ENCODE assay signal across 15 mouse cellular contexts in the genomic region with DNA sequence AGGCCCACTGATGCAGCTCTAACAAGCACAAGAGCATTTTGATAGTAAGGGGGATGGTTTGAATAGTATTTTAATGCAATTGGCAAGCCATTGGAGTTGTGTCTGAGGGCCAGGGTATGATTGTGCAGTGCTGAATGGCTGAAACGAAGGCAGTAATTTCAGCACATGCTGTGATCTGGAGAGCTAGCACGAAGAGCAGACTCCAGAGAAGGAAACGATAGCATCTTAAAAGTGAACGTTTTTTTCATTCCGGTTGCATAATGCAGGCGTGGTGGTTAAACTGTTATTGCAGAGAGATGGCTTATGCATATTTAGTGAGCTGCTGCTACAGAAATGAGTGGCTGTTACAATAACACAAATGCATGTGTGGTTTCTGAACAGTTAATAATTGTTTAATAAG. TPM values are rescaled to one million over a fixed set of nuclear protein-coding genes. Genes with fewer than 3 reads are reported as not detected.
DNase-seq lines count a peak whose midpoint lies in the region; ATAC-seq and TF ChIP-seq lines count a peak whose summit lies in the region.
"Had no signal": no experiment of that assay in that cellular context is flagged by ENCODE, and none has a peak within 500 bp of the region (broad histone marks: within the 10 kb centered on the region; RNA-seq: fewer than 3 reads in every experiment).

No protein-coding gene starts in this region.

- peak; percentile 3 to 36 for DNase-seq in frontal cortex, adult 2 months (ENCODE audit: extremely low spot score in 1 of 2, low spot score in 1 of 2)
- no peak for DNase-seq in frontal cortex, postnatal 10 days (ENCODE audit: low spot score in 2 of 2)
- peak; percentile 53 for DNase-seq in midbrain, embryonic 14.5 days
- no peak for DNase-seq in midbrain, embryonic 11.5 days (ENCODE audit: low spot score, missing footprints)
- DNase-seq in forebrain, postnatal 0 days: peak; percentile 44
- DNase-seq in telencephalon, adult 2 months (ENCODE audit: low read depth, low spot score): peak; percentile 45
- no peak for DNase-seq in lung, adult 18-20 months
- DNase-seq: adrenal gland, adult 8-10 months; cerebellum, postnatal 14 days; lung, adult 2 months; thymus, postnatal 4 days had no signal

- peaks cover 14% of the 10 kb centered on the region; the same call in 1 of the 2 replicates for H3K4me1 ChIP-seq in midbrain, embryonic 14.5 days (ENCODE audit: control insufficient read depth, insufficient read depth, low read length)
- no peaks in the 10 kb centered on the region for H3K4me1 ChIP-seq in midbrain, embryonic 11.5 days (ENCODE audit: control insufficient read depth, insufficient read depth, low read length)
- H3K4me1 ChIP-seq in forebrain, postnatal 0 days (ENCODE audit: insufficient read depth): 0 out of 2 replicates have a peak, but pooled peaks cover 4% of the 10 kb centered on the region
- H3K4me1 ChIP-seq in kidney, embryonic 15.5 days: no peaks in the 10 kb centered on the region
- H3K4me1 ChIP-seq: limb, embryonic 15.5 days had no signal

- WGBS in midbrain, embryonic 14.5 days: 40% methylated on average over 6 of the region's 6 CpGs
- WGBS in midbrain, embryonic 11.5 days: 91% methylated on average over 6 of the region's 6 CpGs
- 15% methylated on average over 6 of the region's 6 CpGs for WGBS in forebrain, postnatal 0 days
- WGBS in kidney, embryonic 15.5 days: 66% methylated on average over 6 of the region's 6 CpGs

- ATAC-seq in midbrain, embryonic 14.5 days (ENCODE audit: low FRiP score, low TSS enrichment): no peak; the same call in 1 of the 2 replicates
- no peak for ATAC-seq in midbrain, embryonic 11.5 days (ENCODE audit: low FRiP score)
- peak; percentile 73 for ATAC-seq in forebrain, postnatal 0 days
- ATAC-seq in kidney, embryonic 15.5 days (replicated peaks; ENCODE audit: low FRiP score): no peak

- H3K4me2 ChIP-seq in midbrain, embryonic 14.5 days (ENCODE audit: low read length): peak overlapping the region; percentile 8; the same call in 1 of the 2 replicates
- H3K4me2 ChIP-seq in midbrain, embryonic 11.5 days: no peak overlapping the region
- no peak overlapping the region for H3K4me2 ChIP-seq in forebrain, postnatal 0 days (ENCODE audit: low read depth)
- H3K4me2 ChIP-seq in kidney, embryonic 15.5 days: no peak overlapping the region
- H3K4me2 ChIP-seq: limb, embryonic 15.5 days had no signal

- H3K36me3 ChIP-seq in midbrain, embryonic 14.5 days (ENCODE audit: control insufficient read depth, insufficient read depth, low read length): no peaks in the 10 kb centered on the region
- H3K36me3 ChIP-seq in midbrain, embryonic 11.5 days (ENCODE audit: control insufficient read depth, insufficient read depth, low read length): no peaks in the 10 kb centered on the region
- H3K36me3 ChIP-seq in forebrain, postnatal 0 days (ENCODE audit: insufficient read depth): no peaks in the 10 kb centered on the region
- no peaks in the 10 kb centered on the region for H3K36me3 ChIP-seq in kidney, embryonic 15.5 days
- H3K36me3 ChIP-seq: G1E; limb, embryonic 15.5 days had no signal

- no peak overlapping the region for H3K4me3 ChIP-seq in midbrain, embryonic 14.5 days (replicated peaks; ENCODE audit: low read depth, low read length)
- no peak overlapping the region for H3K4me3 ChIP-seq in midbrain, embryonic 11.5 days (ENCODE audit: low read depth, low read length)
- no peak overlapping the region for H3K4me3 ChIP-seq in forebrain, postnatal 0 days (ENCODE audit: low read depth, low read length)
- no peak overlapping the region for H3K4me3 ChIP-seq in kidney, embryonic 15.5 days (replicated peaks)
- H3K4me3 ChIP-seq: limb, embryonic 15.5 days; myocyte had no signal

- peak overlapping the region; percentile 55 for H3K27ac ChIP-seq in midbrain, embryonic 14.5 days (replicated peaks; ENCODE audit: low read depth, low read length)
- no peak overlapping the region for H3K27ac ChIP-seq in midbrain, embryonic 11.5 days (ENCODE audit: low read depth, low read length)
- no peak overlapping the region for H3K27ac ChIP-seq in forebrain, postnatal 0 days (ENCODE audit: low read depth, low read length)
- H3K27ac ChIP-seq in kidney, embryonic 15.5 days: no peak overlapping the region
- H3K27ac ChIP-seq: limb, embryonic 15.5 days had no signal

- no peaks in the 10 kb centered on the region for H3K27me3 ChIP-seq in midbrain, embryonic 14.5 days (ENCODE audit: control insufficient read depth, insufficient read depth, low read length)
- H3K27me3 ChIP-seq in midbrain, embryonic 11.5 days (ENCODE audit: control insufficient read depth, insufficient read depth, low read length): no peaks in the 10 kb centered on the region
- no peaks in the 10 kb centered on the region for H3K27me3 ChIP-seq in forebrain, postnatal 0 days (ENCODE audit: insufficient read depth, low read length)
- H3K27me3 ChIP-seq in kidney, embryonic 15.5 days: no peaks in the 10 kb centered on the region
- H3K27me3 ChIP-seq: limb, embryonic 15.5 days had no signal

- TF ChIP-seq CTCF in forebrain, postnatal 0 days (IDR thresholded peaks at IDR 0.05; ENCODE audit: low read depth): no peak

- no peak overlapping the region for H3K9ac ChIP-seq in midbrain, embryonic 14.5 days (replicated peaks; ENCODE audit: low read length)
- H3K9ac ChIP-seq in midbrain, embryonic 11.5 days (ENCODE audit: low read length): no peak overlapping the region
- no peak overlapping the region for H3K9ac ChIP-seq in forebrain, postnatal 0 days
- no peak overlapping the region for H3K9ac ChIP-seq in kidney, embryonic 15.5 days
- H3K9ac ChIP-seq: limb, embryonic 15.5 days had no signal

- H3K9me3 ChIP-seq in midbrain, embryonic 14.5 days (ENCODE audit: control insufficient read depth, low read length): no peaks in the 10 kb centered on the region
- no peaks in the 10 kb centered on the region for H3K9me3 ChIP-seq in midbrain, embryonic 11.5 days (ENCODE audit: control insufficient read depth, low read length)
- no peaks in the 10 kb centered on the region for H3K9me3 ChIP-seq in forebrain, postnatal 0 days (ENCODE audit: low read length)
- no peaks in the 10 kb centered on the region for H3K9me3 ChIP-seq in kidney, embryonic 15.5 days (replicated peaks)
- H3K9me3 ChIP-seq: G1E; limb, embryonic 15.5 days had no signal

RNA-seq across cellular contexts. Expression of gene Thsd7b, which starts 51.3 kb away (rescaled TPM):
- polyA plus RNA-seq in frontal cortex, adult 2 months (2012; rRNA removed): 4.2 and 4.6 TPM in 2 replicates
- polyA plus RNA-seq in midbrain, embryonic 14.5 days (2014; fragmentation: Nextera tagmentation; extraction: Ambion mirVana): 12.3 and 12.6 TPM in 2 replicates
- 3.1 and 3.3 TPM in 2 replicates for polyA plus RNA-seq in midbrain, embryonic 11.5 days (2014; fragmentation: Nextera tagmentation; extraction: Ambion mirVana)
- 12.2 and 19.9 TPM in 2 replicates for total RNA-seq in forebrain, postnatal 0 days (2014; rRNA removed)
- polyA plus RNA-seq in forebrain, postnatal 0 days (2015; fragmentation: Nextera tagmentation; extraction: Ambion mirVana): 5.2 and 8.0 TPM in 2 replicates
- polyA plus RNA-seq in kidney, embryonic 15.5 days (2015; fragmentation: Nextera tagmentation; extraction: Ambion mirVana): 0.77 and 1.2 TPM in 2 replicates
- polyA plus RNA-seq: G1E had no signal

Comparison
In these comparisons a context has a peak if more than half of its experiments do, and no peak if none do; other contexts are left out.
1. DNase-seq: peak in frontal cortex, adult 2 months (2 of 2), midbrain, embryonic 14.5 days (single experiment), forebrain, postnatal 0 days (single experiment) and telencephalon, adult 2 months (single experiment); none in frontal cortex, postnatal 10 days (0 of 2), midbrain, embryonic 11.5 days (single experiment) and lung, adult 18-20 months (0 of 2).